Mouse (Mus musculus) bone marrow macrophage, adult 2 months (primary cell): ENCODE results near the gene Cyp24a1.
A peak's percentile ranks its signal among the peaks of the same experiment; 100 is the strongest.

ENCODE experiments used
- CTCF ChIP-seq: IDR thresholded peaks from 2 replicates; pipeline ENCODE4 v1.5.1; 2012; ENCODE audit warnings: low read depth, mild to moderate bottlenecking, low read length, moderate library complexity
- POLR2A ChIP-seq: IDR thresholded peaks from 2 replicates; pipeline ENCODE4 v1.6.1; 2012; ENCODE audit warnings: mild to moderate bottlenecking, low read depth, low read length, borderline replicate concordance

- TF ChIP-seq CTCF = peak; percentile 37; the same call in 1 of the 2 replicates
- no peak for TF ChIP-seq POLR2A
Observed at GRCm38 (mm10) chr2:170508821-170509220, 11.9 kb upstream of the Cyp24a1 start.
